ENCODE assay signal across 12 mouse cellular contexts in the genomic region with DNA sequence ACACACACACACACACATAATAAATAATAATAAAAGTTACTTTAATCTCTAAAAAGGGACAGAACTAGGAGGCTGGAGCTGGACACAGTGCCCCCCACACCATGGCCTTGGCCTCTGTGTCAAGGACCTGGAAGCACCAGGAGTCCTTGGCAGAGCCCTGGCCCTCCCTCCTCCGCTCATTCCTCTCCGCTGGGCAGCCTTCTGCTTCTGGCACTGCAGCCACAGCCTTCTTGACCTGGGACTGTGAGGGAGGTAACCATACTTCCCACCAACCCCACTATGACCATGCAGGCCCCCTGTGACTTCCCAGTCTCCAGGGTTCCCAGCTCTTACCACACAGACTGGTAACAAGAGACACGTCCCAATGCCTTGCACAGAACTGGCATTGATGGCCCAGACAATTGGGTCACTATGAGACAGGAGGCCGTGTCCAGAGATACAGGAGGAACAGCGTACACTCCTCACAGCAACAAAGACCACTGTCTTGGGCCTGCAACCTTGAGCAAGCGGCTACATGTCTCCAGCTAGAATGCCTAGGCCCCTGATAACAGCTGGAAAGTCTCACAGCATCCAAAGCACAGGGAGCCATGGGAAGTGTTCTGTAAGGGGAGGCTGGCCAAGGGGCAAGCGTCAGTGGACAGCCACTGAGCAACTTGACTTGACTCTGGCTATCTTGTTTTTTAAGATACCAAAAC. TPM values are rescaled to one million over a fixed set of nuclear protein-coding genes. Genes with fewer than 3 reads are reported as not detected.
DNase-seq lines count a peak whose midpoint lies in the region; ATAC-seq and TF ChIP-seq lines count a peak whose summit lies in the region.
"Had no signal": no experiment of that assay in that cellular context is flagged by ENCODE, and none has a peak within 500 bp of the region (broad histone marks: within the 10 kb centered on the region; RNA-seq: fewer than 3 reads in every experiment).

No protein-coding gene starts in this region.

- H3K9ac ChIP-seq in hindbrain, embryonic 14.5 days: no peak overlapping the region
- no peak overlapping the region for H3K9ac ChIP-seq in lung, embryonic 16.5 days (ENCODE audit: low read length)
- no peak overlapping the region for H3K9ac ChIP-seq in heart, postnatal 0 days (replicated peaks; ENCODE audit: low read depth, low read length)
- no peak overlapping the region for H3K9ac ChIP-seq in forebrain, embryonic 13.5 days
- H3K9ac ChIP-seq in midbrain, embryonic 11.5 days (ENCODE audit: low read length): no peak overlapping the region
- H3K9ac ChIP-seq: hindbrain, embryonic 13.5 days; limb, embryonic 15.5 days had no signal

- no peak for TF ChIP-seq CTCF in heart, postnatal 0 days (IDR thresholded peaks at IDR 0.05; ENCODE audit: low read depth)

- no peak overlapping the region for H3K4me3 ChIP-seq in hindbrain, embryonic 10.5 days
- H3K4me3 ChIP-seq in hindbrain, embryonic 14.5 days (replicated peaks; ENCODE audit: low read length): no peak overlapping the region
- no peak overlapping the region for H3K4me3 ChIP-seq in lung, embryonic 16.5 days (ENCODE audit: low read length)
- no peak overlapping the region for H3K4me3 ChIP-seq in heart, postnatal 0 days (ENCODE audit: low read depth, low read length)
- no peak overlapping the region for H3K4me3 ChIP-seq in forebrain, embryonic 13.5 days
- no peak overlapping the region for H3K4me3 ChIP-seq in midbrain, embryonic 11.5 days (ENCODE audit: low read depth, low read length)
- H3K4me3 ChIP-seq: hindbrain, embryonic 13.5 days; limb, embryonic 15.5 days had no signal

- peak overlapping the region; percentile 56; the same call in 1 of the 2 replicates for H3K27ac ChIP-seq in hindbrain, embryonic 10.5 days
- no peak overlapping the region for H3K27ac ChIP-seq in hindbrain, embryonic 14.5 days
- peak overlapping the region; percentile 87 for H3K27ac ChIP-seq in lung, embryonic 16.5 days (ENCODE audit: low read length)
- H3K27ac ChIP-seq in heart, postnatal 0 days (ENCODE audit: low read depth): peak overlapping the region; percentile 70
- H3K27ac ChIP-seq in forebrain, embryonic 13.5 days: no peak overlapping the region
- H3K27ac ChIP-seq in midbrain, embryonic 11.5 days (ENCODE audit: low read depth, low read length): no peak overlapping the region
- H3K27ac ChIP-seq: hindbrain, embryonic 13.5 days; limb, embryonic 15.5 days had no signal

- no peak for ATAC-seq in hindbrain, embryonic 14.5 days (ENCODE audit: low FRiP score)
- peak; percentile 88 for ATAC-seq in lung, embryonic 16.5 days (ENCODE audit: low read depth)
- ATAC-seq in heart, postnatal 0 days (ENCODE audit: insufficient read depth, low read depth): 0 out of 2 replicates have a peak, but pooled peaks have one; percentile 22
- ATAC-seq in forebrain, embryonic 13.5 days: no peak
- ATAC-seq in midbrain, embryonic 11.5 days (ENCODE audit: low FRiP score): no peak

- peaks cover 4% of the 10 kb centered on the region; the same call in 1 of the 2 replicates for H3K9me3 ChIP-seq in hindbrain, embryonic 10.5 days
- H3K9me3 ChIP-seq in hindbrain, embryonic 14.5 days (ENCODE audit: control insufficient read depth, low read length): no peaks in the 10 kb centered on the region
- H3K9me3 ChIP-seq in lung, embryonic 16.5 days (ENCODE audit: control insufficient read depth, low read length): peaks cover 2% of the 10 kb centered on the region; the same call in 1 of the 2 replicates
- no peaks in the 10 kb centered on the region for H3K9me3 ChIP-seq in heart, postnatal 0 days (replicated peaks; ENCODE audit: control insufficient read depth, low read length)
- no peaks in the 10 kb centered on the region; the same call in 1 of the 2 replicates for H3K9me3 ChIP-seq in forebrain, embryonic 13.5 days (replicated peaks)
- H3K9me3 ChIP-seq in midbrain, embryonic 11.5 days (ENCODE audit: control insufficient read depth, low read length): no peaks in the 10 kb centered on the region; the same call in 1 of the 2 replicates
- H3K9me3 ChIP-seq: hindbrain, embryonic 13.5 days; limb, embryonic 15.5 days had no signal

- no peak for DNase-seq in hindbrain, embryonic 10.5 days (ENCODE audit: low spot score)
- DNase-seq in hindbrain, embryonic 14.5 days (ENCODE audit: low spot score): no peak
- no peak for DNase-seq in lung, postnatal 25 days (ENCODE audit: low spot score)
- DNase-seq in cerebellum, adult 9-10 months: peak; percentile 79
- DNase-seq in heart, postnatal 0 days (ENCODE audit: low spot score): no peak
- no peak for DNase-seq in midbrain, embryonic 11.5 days (ENCODE audit: low spot score, missing footprints)
- DNase-seq: midbrain, embryonic 14.5 days; thymus, adult 2 months had no signal

- 86% methylated on average over 7 of the region's 7 CpGs for WGBS in hindbrain, embryonic 10.5 days
- 89% methylated on average over 7 of the region's 7 CpGs for WGBS in hindbrain, embryonic 14.5 days
- WGBS in lung, embryonic 16.5 days: 57% methylated on average over 7 of the region's 7 CpGs
- WGBS in heart, postnatal 0 days: 57% methylated on average over 7 of the region's 7 CpGs
- WGBS in forebrain, embryonic 13.5 days: 86% methylated on average over 7 of the region's 7 CpGs
- WGBS in midbrain, embryonic 11.5 days: 95% methylated on average over 7 of the region's 7 CpGs

- H3K4me2 ChIP-seq in hindbrain, embryonic 14.5 days (replicated peaks): no peak overlapping the region
- H3K4me2 ChIP-seq in lung, embryonic 16.5 days (ENCODE audit: low read depth, low read length): no peak overlapping the region
- no peak overlapping the region for H3K4me2 ChIP-seq in heart, postnatal 0 days (ENCODE audit: low read depth, low read length)
- no peak overlapping the region for H3K4me2 ChIP-seq in forebrain, embryonic 13.5 days
- H3K4me2 ChIP-seq in midbrain, embryonic 11.5 days: no peak overlapping the region
- H3K4me2 ChIP-seq: hindbrain, embryonic 13.5 days; limb, embryonic 15.5 days had no signal

- no peaks in the 10 kb centered on the region for H3K27me3 ChIP-seq in hindbrain, embryonic 10.5 days (ENCODE audit: insufficient read depth, poor library complexity, severe bottlenecking)
- no peaks in the 10 kb centered on the region for H3K27me3 ChIP-seq in hindbrain, embryonic 14.5 days (ENCODE audit: control insufficient read depth, insufficient read depth, low read length)
- no peaks in the 10 kb centered on the region for H3K27me3 ChIP-seq in lung, embryonic 16.5 days (ENCODE audit: control insufficient read depth, insufficient read depth, low read depth, low read length)
- H3K27me3 ChIP-seq in heart, postnatal 0 days (ENCODE audit: control insufficient read depth, insufficient read depth, low read length): no peaks in the 10 kb centered on the region
- H3K27me3 ChIP-seq in forebrain, embryonic 13.5 days: no peaks in the 10 kb centered on the region
- no peaks in the 10 kb centered on the region for H3K27me3 ChIP-seq in midbrain, embryonic 11.5 days (ENCODE audit: control insufficient read depth, insufficient read depth, low read length)
- H3K27me3 ChIP-seq: hindbrain, embryonic 13.5 days; limb, embryonic 15.5 days had no signal

- peaks cover 11% of the 10 kb centered on the region for H3K4me1 ChIP-seq in hindbrain, embryonic 10.5 days (replicated peaks)
- no peaks in the 10 kb centered on the region for H3K4me1 ChIP-seq in hindbrain, embryonic 14.5 days (replicated peaks; ENCODE audit: control insufficient read depth, insufficient read depth, low read length)
- H3K4me1 ChIP-seq in lung, embryonic 16.5 days (replicated peaks; ENCODE audit: control insufficient read depth, insufficient read depth, low read length): peaks cover 13% of the 10 kb centered on the region
- peaks cover 44% of the 10 kb centered on the region for H3K4me1 ChIP-seq in heart, postnatal 0 days (ENCODE audit: control insufficient read depth, insufficient read depth)
- H3K4me1 ChIP-seq in forebrain, embryonic 13.5 days: no peaks in the 10 kb centered on the region
- H3K4me1 ChIP-seq in midbrain, embryonic 11.5 days (ENCODE audit: control insufficient read depth, insufficient read depth, low read length): no peaks in the 10 kb centered on the region

- no peak for TF ChIP-seq EP300 in heart, postnatal 0 days (IDR thresholded peaks at IDR 0.05; ENCODE audit: low read depth)

- peaks cover 8% of the 10 kb centered on the region; the same call in 1 of the 2 replicates for H3K36me3 ChIP-seq in hindbrain, embryonic 10.5 days
- H3K36me3 ChIP-seq in hindbrain, embryonic 14.5 days (replicated peaks; ENCODE audit: control insufficient read depth, insufficient read depth): peaks cover 7% of the 10 kb centered on the region; the same call in 1 of the 2 replicates
- no peaks in the 10 kb centered on the region for H3K36me3 ChIP-seq in lung, embryonic 16.5 days (ENCODE audit: control insufficient read depth, insufficient read depth, low read length)
- H3K36me3 ChIP-seq in heart, postnatal 0 days (replicated peaks; ENCODE audit: control insufficient read depth, insufficient read depth, low read length): no peaks in the 10 kb centered on the region
- H3K36me3 ChIP-seq in forebrain, embryonic 13.5 days (ENCODE audit: poor library complexity, severe bottlenecking): peaks cover 8% of the 10 kb centered on the region; the same call in 1 of the 2 replicates
- no peaks in the 10 kb centered on the region for H3K36me3 ChIP-seq in midbrain, embryonic 11.5 days (ENCODE audit: control insufficient read depth, insufficient read depth, low read length)

RNA-seq across cellular contexts. Expression of a gene that starts 41.8 kb away (rescaled TPM):
- polyA plus RNA-seq in hindbrain, embryonic 10.5 days (2016; fragmentation: Nextera tagmentation; extraction: Ambion mirVana): 19.3 and 23.7 TPM in 2 replicates
- polyA plus RNA-seq in hindbrain, embryonic 14.5 days (2014; fragmentation: Nextera tagmentation; extraction: Ambion mirVana): 86.9 and 93.7 TPM in 2 replicates
- 26.1 and 27.3 TPM in 2 replicates for polyA plus RNA-seq in lung, embryonic 16.5 days (2015; fragmentation: Nextera tagmentation; extraction: Ambion mirVana)
- total RNA-seq in heart, postnatal 0 days (2014; rRNA removed; ENCODE audit: low replicate concordance): 10.2 and 14.2 TPM in 2 replicates
- 37.6 and 43.4 TPM in 2 replicates for polyA plus RNA-seq in heart, postnatal 0 days (2015; fragmentation: Nextera tagmentation; extraction: Ambion mirVana)
- polyA plus RNA-seq in forebrain, embryonic 13.5 days (2015; fragmentation: Nextera tagmentation; extraction: Ambion mirVana): 66.9 and 75.0 TPM in 2 replicates
- 15.3 and 15.8 TPM in 2 replicates for polyA plus RNA-seq in midbrain, embryonic 11.5 days (2014; fragmentation: Nextera tagmentation; extraction: Ambion mirVana)

RNA-seq across cellular contexts. Expression of a gene that starts 57.6 kb away (rescaled TPM):
- 28.5 and 29.4 TPM in 2 replicates for polyA plus RNA-seq in hindbrain, embryonic 10.5 days (2016; fragmentation: Nextera tagmentation; extraction: Ambion mirVana)
- polyA plus RNA-seq in hindbrain, embryonic 14.5 days (2014; fragmentation: Nextera tagmentation; extraction: Ambion mirVana): 90.6 and 103 TPM in 2 replicates
- polyA plus RNA-seq in lung, embryonic 16.5 days (2015; fragmentation: Nextera tagmentation; extraction: Ambion mirVana): 32.8 and 34.9 TPM in 2 replicates
- 34.0 and 51.2 TPM in 2 replicates for total RNA-seq in heart, postnatal 0 days (2014; rRNA removed; ENCODE audit: low replicate concordance)
- polyA plus RNA-seq in heart, postnatal 0 days (2015; fragmentation: Nextera tagmentation; extraction: Ambion mirVana): 32.3 and 33.8 TPM in 2 replicates
- polyA plus RNA-seq in forebrain, embryonic 13.5 days (2015; fragmentation: Nextera tagmentation; extraction: Ambion mirVana): 44.2 and 48.7 TPM in 2 replicates
- 45.5 and 48.6 TPM in 2 replicates for polyA plus RNA-seq in midbrain, embryonic 11.5 days (2014; fragmentation: Nextera tagmentation; extraction: Ambion mirVana)

Comparison
In these comparisons a context has a peak if more than half of its experiments do, and no peak if none do; other contexts are left out.
1. H3K27ac ChIP-seq: peak in hindbrain, embryonic 10.5 days (single experiment), lung, embryonic 16.5 days (single experiment) and heart, postnatal 0 days (single experiment); none in hindbrain, embryonic 14.5 days (single experiment), forebrain, embryonic 13.5 days (single experiment) and midbrain, embryonic 11.5 days (single experiment).
2. ATAC-seq: peak in lung, embryonic 16.5 days (single experiment) and heart, postnatal 0 days (single experiment); none in hindbrain, embryonic 14.5 days (single experiment), forebrain, embryonic 13.5 days (single experiment) and midbrain, embryonic 11.5 days (single experiment).